Mouse (Mus musculus) embryonic facial prominence, embryonic 13.5 days (tissue): ENCODE measurements around the gene Gm12216. TPM values are rescaled to one million over a fixed set of nuclear protein-coding genes. Genes with fewer than 3 reads are reported as not detected.

ENCODE experiments used
- ATAC-seq: fragments of 200-750 bp; cut with Nextera tagmentation; 2 replicates; pipeline ENCODE4 v1.8.0; 2017; ENCODE audit warnings: low read depth; ENCODE audit not compliant: insufficient number of reproducible peaks, insufficient read depth, low FRiP score, low TSS enrichment
- H3K27ac ChIP-seq: fragments of 300-500 bp; sonication (generic); 2 replicates; pipeline ENCODE4 v1.5.1; 2015; ENCODE audit warnings: moderate library complexity, mild to moderate bottlenecking, inconsistent platforms
- H3K27me3 ChIP-seq: fragments of 300-500 bp; sonication (generic); 2 replicates; pipeline ENCODE4 v1.6.1; 2015; ENCODE audit warnings: mild to moderate bottlenecking, inconsistent platforms
- H3K36me3 ChIP-seq: fragments of 300-500 bp; sonication (generic); 2 replicates; pipeline ENCODE4 v1.6.1; 2015; ENCODE audit warnings: mild to moderate bottlenecking, inconsistent platforms
- H3K4me1 ChIP-seq: fragments of 300-500 bp; sonication (generic); 2 replicates; pipeline ENCODE4 v1.6.1; 2015; ENCODE audit warnings: inconsistent platforms
- H3K4me2 ChIP-seq: fragments of 300-500 bp; sonication (generic); 2 replicates; pipeline ENCODE4 v1.6.1; 2015; ENCODE audit warnings: moderate library complexity, mild to moderate bottlenecking, inconsistent platforms
- H3K4me3 ChIP-seq: fragments of 300-500 bp; sonication (generic); 2 replicates; pipeline ENCODE4 v1.5.1; 2015; ENCODE audit warnings: mild to moderate bottlenecking, inconsistent platforms
- H3K9ac ChIP-seq: fragments of 300-500 bp; sonication (generic); 2 replicates; pipeline ENCODE4 v1.6.1; 2015; ENCODE audit warnings: mild to moderate bottlenecking, inconsistent platforms
- H3K9me3 ChIP-seq: fragments of 300-500 bp; sonication (generic); 2 replicates; pipeline ENCODE4 v1.6.1; 2016; ENCODE audit warnings: inconsistent platforms
- whole genome bisulfite sequencing: fragments of 180-500 bp; shearing (Covaris S2); methylation state at CpG from one replicate; pipeline ENCODE4 v1.1.7; 2015; ENCODE audit warnings: mixed read lengths; 5-methylcytosine and 5-hydroxymethylcytosine counted together
- polyA plus RNA-seq: library from polyadenylated mRNA; unstranded; fragments of >200 nt; fragmentation: Nextera tagmentation; extraction: Ambion mirVana; gene quantifications from 2 replicates; pipeline ENCODE4 v1.2.1, GENCODE M21; 2015

Gene Gm12216
- polyA plus RNA-seq, 1 experiment from 2014 or later = not detected

GRCm38 (mm10) chr11:53842161-53842581 is 16.9 kb downstream of the Gm12216 start:
- no peak overlapping the region for H3K27ac ChIP-seq
- no peak overlapping the region for H3K4me2 ChIP-seq
- H3K4me3 ChIP-seq = no peak overlapping the region
- H3K9ac ChIP-seq = no peak overlapping the region
- H3K4me1 ChIP-seq = peaks cover 12% of the 10 kb centered on the region
- ATAC-seq = no peak
- no peaks in the 10 kb centered on the region for H3K36me3 ChIP-seq
- 57% methylated on average over 4 of the region's 4 CpGs for WGBS
- no peaks in the 10 kb centered on the region for H3K9me3 ChIP-seq
- H3K27me3 ChIP-seq = no peaks in the 10 kb centered on the region

GRCm38 (mm10) chr11:53841514-53841913 is 17.5 kb downstream of the Gm12216 start:
- H3K9me3 ChIP-seq = no peaks in the 10 kb centered on the region
- H3K27me3 ChIP-seq = no peaks in the 10 kb centered on the region
- 82% methylated on average over 12 of the region's 12 CpGs for WGBS
- H3K4me2 ChIP-seq = no peak overlapping the region
- peaks cover 12% of the 10 kb centered on the region for H3K4me1 ChIP-seq
- no peak for ATAC-seq
- H3K4me3 ChIP-seq = no peak overlapping the region
- no peaks in the 10 kb centered on the region for H3K36me3 ChIP-seq
- H3K27ac ChIP-seq = no peak overlapping the region
- H3K9ac ChIP-seq = no peak overlapping the region

DNA sequence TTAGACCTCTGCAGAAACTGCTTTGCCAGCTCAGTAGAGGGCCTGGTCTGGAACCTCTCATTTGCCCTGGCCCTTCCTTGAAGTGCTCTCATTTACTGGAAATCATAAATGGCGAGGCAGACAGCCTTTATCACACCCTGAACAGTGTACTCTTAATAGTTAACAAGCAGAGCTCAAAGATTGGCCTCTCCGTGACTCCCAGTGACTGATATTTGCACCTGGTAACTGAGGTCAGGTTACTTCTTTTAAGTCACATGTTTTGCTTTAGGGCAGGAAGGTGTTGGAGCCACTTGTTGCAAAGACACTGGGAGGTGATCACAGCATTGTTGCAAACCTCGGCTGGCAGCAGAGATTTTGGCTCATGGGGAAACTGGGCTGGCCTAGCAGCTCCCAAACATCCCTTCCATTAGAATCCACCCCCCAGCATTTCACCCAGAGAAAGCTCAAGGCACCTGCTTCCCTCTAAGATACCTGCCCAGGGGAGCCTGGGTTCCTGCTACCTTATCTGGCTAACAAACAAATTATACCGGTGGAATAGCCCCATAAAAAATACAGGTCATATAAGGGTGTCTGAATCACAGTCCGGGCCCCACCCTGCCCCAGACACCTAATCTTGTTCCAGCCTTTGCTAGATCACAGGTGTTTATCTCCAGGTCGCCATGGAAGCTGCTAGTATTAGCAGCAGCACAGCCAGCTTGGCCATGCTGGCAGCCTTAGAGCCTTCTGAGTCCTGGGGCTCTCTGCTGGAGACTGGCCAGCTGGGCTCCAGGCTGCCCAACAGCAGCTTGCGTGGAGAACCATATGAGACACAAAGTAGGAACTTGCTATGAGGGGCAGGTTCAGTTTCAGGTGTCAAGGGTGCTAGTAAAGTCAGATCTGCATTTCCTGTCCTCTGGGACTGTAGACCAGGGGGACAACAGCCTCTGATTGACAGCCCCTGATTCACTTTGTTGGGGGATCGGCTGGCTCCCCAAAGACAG is 19.1 kb downstream of the Gm12216 start:
- ATAC-seq = no peak
- no peaks in the 10 kb centered on the region for H3K36me3 ChIP-seq
- WGBS = 44% methylated on average over 8 of the region's 8 CpGs
- no peaks in the 10 kb centered on the region for H3K27me3 ChIP-seq
- H3K4me3 ChIP-seq = no peak overlapping the region
- H3K9me3 ChIP-seq = no peaks in the 10 kb centered on the region
- no peak overlapping the region for H3K4me2 ChIP-seq
- H3K27ac ChIP-seq = no peak overlapping the region
- H3K9ac ChIP-seq = no peak overlapping the region
- H3K4me1 ChIP-seq = peaks cover 12% of the 10 kb centered on the region

GRCm38 (mm10) chr11:53839147-53839546 is 19.9 kb downstream of the Gm12216 start:
- Histone ChIP-seq H3K27ac (no peak overlapping the region), H3K36me3 (no peaks in the 10 kb centered on the region), H3K4me1 (peaks cover 12% of the 10 kb centered on the region), H3K27me3 (no peaks in the 10 kb centered on the region), H3K9ac (no peak overlapping the region), H3K4me3 (no peak overlapping the region), H3K9me3 (no peaks in the 10 kb centered on the region), H3K4me2 (no peak overlapping the region)
- ATAC-seq = no peak
- 83% methylated on average over 6 of the region's 6 CpGs for WGBS

- 89% methylated on average over 5 of the region's 5 CpGs for WGBS
- no peaks in the 10 kb centered on the region for H3K36me3 ChIP-seq
Measured at GRCm38 (mm10) chr11:53837731-53838130, 21.3 kb downstream of the Gm12216 start.

GRCm38 (mm10) chr11:53835379-53836010 is 23.6 kb downstream of the Gm12216 start:
- no peak for ATAC-seq
- Histone ChIP-seq H3K4me3 (no peak overlapping the region), H3K4me2 (no peak overlapping the region), H3K36me3 (no peaks in the 10 kb centered on the region), H3K9me3 (no peaks in the 10 kb centered on the region), H3K9ac (no peak overlapping the region), H3K27me3 (no peaks in the 10 kb centered on the region), H3K4me1 (peaks cover 7% of the 10 kb centered on the region; the same call in 1 of the 2 replicates), H3K27ac (no peak overlapping the region)
- 84% methylated on average over 4 of the region's 4 CpGs for WGBS

More at GRCm38 (mm10) chr11:53837731-53838130, 21.3 kb downstream of the Gm12216 start:
- Histone ChIP-seq H3K9ac (no peak overlapping the region), H3K9me3 (no peaks in the 10 kb centered on the region), H3K27me3 (no peaks in the 10 kb centered on the region), H3K4me1 (peaks cover 7% of the 10 kb centered on the region; the same call in 1 of the 2 replicates), H3K4me3 (no peak overlapping the region), H3K4me2 (no peak overlapping the region), H3K27ac (no peak overlapping the region)
- no peak for ATAC-seq

- H3K4me3 ChIP-seq = no peak overlapping the region
- no peak overlapping the region for H3K27ac ChIP-seq
- 86% methylated on average over 4 of the region's 4 CpGs for WGBS
- no peak overlapping the region for H3K4me2 ChIP-seq
- H3K4me1 ChIP-seq = no peaks in the 10 kb centered on the region
- H3K9me3 ChIP-seq = peaks cover 6% of the 10 kb centered on the region; the same call in 1 of the 2 replicates
- H3K27me3 ChIP-seq = no peaks in the 10 kb centered on the region
- ATAC-seq = no peak
- no peaks in the 10 kb centered on the region for H3K36me3 ChIP-seq
- H3K9ac ChIP-seq = no peak overlapping the region
Measured at GRCm38 (mm10) chr11:53825409-53825808, 33.6 kb downstream of the Gm12216 start.

DNA sequence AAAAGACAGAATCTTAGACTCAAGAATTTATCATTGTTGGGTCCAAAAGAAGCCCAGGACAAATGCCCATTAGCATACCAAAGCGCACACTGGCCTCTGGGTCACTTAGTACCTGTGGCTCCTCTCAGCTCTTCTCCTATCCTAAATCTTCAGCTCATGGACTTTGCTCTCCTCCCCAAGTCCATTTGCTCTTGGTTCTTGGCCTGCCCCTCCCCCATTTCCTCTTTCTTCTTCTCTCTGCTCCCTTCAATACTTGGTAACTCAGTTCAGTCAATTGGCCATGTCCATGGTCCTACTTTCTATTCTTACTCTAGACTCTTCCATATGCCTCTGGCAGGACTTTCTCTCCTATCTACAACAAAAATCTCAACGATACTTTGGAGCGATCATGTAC is 37.1 kb downstream of the Gm12216 start:
- WGBS = 95% methylated on average over 3 of the region's 3 CpGs
- H3K27me3 ChIP-seq = no peaks in the 10 kb centered on the region
- no peaks in the 10 kb centered on the region for H3K9me3 ChIP-seq
- H3K27ac ChIP-seq = no peak overlapping the region
- H3K4me1 ChIP-seq = no peaks in the 10 kb centered on the region
- H3K4me3 ChIP-seq = no peak overlapping the region
- H3K9ac ChIP-seq = no peak overlapping the region
- no peak for ATAC-seq
- H3K4me2 ChIP-seq = no peak overlapping the region
- no peaks in the 10 kb centered on the region for H3K36me3 ChIP-seq

DNA sequence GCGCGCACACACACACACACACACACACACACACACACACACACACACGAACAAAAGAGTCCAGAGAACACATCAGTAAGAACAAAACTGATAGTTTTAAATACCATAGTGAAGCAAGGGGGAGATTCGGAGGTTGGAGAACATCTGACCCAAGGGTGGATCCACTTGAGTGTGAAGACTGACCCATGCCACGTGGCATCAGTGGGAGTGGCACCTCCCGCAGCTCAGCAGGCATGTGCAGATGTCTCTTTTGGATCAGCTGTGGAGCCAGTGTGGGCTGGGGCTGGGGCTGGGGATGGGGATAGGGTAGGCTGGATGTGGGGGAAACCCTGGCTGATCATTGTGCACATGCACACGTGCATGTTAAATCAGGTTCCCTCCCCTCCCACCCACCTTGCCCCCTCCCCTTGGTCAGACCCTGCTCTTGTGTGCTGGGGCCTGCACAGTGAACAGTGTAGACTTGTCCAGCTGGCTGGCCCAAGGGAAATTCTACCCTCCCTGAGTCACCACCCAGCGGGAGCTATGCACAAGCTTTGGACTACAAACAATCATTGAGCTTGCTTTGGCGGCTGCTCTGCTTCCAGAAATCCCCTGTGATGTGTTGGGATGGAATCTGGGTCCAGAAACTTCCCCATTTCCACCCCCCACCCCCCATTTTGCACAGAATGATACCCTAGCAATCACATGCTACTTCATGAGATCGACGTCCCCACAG is 37.7 kb downstream of the Gm12216 start:
- 81% methylated on average over 11 of the region's 11 CpGs for WGBS
- Histone ChIP-seq H3K9ac (no peak overlapping the region), H3K36me3 (no peaks in the 10 kb centered on the region), H3K4me3 (no peak overlapping the region), H3K9me3 (no peaks in the 10 kb centered on the region), H3K4me1 (no peaks in the 10 kb centered on the region), H3K27me3 (no peaks in the 10 kb centered on the region), H3K27ac (no peak overlapping the region), H3K4me2 (no peak overlapping the region)
- no peak for ATAC-seq

DNA sequence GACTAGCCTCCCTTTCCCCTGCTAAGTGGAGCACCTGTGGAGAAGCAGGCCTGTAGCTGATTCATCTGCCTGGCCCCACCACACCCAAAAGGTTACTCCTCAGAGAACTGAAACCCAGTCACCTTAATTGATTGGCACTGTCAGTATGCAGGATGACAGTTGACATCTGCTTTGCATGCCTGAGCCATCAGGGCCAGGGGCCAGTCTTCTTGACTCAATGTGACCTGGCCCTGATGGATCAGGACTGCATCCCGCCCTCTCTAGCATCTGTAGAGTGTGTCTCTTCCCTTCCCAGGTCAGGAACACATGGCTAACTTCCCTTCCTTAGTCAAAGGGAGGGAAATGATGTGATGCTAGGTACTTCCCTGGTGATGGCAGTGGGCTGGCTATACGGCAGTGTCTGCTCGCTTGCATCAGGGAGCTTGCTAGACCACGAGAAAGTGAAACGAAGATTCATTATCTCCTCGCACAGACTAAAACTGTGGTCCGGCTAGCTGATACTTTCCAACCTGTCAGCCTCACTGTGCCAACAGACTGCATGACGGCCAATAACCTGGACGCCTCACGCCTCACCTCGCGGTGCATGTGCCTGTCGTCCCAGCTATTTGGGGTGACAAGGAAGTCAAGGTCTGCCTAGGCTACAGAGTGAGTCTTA is 38.4 kb downstream of the Gm12216 start:
- Histone ChIP-seq H3K36me3 (no peaks in the 10 kb centered on the region), H3K4me3 (no peak overlapping the region), H3K9ac (no peak overlapping the region), H3K4me2 (no peak overlapping the region), H3K27ac (no peak overlapping the region), H3K4me1 (no peaks in the 10 kb centered on the region), H3K9me3 (no peaks in the 10 kb centered on the region), H3K27me3 (no peaks in the 10 kb centered on the region)
- 88% methylated on average over 13 of the region's 13 CpGs for WGBS
- no peak for ATAC-seq

DNA sequence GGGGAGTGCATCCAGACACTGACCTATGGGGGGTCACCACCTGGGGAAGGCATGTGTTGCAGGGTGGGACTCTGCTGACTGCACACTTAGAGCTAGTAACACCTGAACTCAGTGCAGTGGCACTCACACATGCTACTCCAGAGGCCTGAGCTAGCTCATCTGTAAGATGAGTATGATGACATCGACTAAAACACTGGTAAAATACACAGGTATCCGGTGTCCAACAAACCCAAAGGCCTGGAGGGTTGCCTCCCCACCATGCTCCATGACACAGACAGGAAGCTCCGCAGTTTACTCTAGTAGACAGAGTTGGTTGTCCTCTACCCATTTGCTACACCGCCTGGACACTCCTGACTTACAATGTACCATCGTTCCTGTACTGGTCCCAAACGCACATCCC is 39.5 kb downstream of the Gm12216 start:
- ATAC-seq = no peak
- H3K4me2 ChIP-seq = no peak overlapping the region
- no peak overlapping the region for H3K27ac ChIP-seq
- H3K36me3 ChIP-seq = no peaks in the 10 kb centered on the region
- H3K4me3 ChIP-seq = no peak overlapping the region
- H3K27me3 ChIP-seq = no peaks in the 10 kb centered on the region
- 94% methylated on average over 6 of the region's 6 CpGs for WGBS
- no peak overlapping the region for H3K9ac ChIP-seq
- no peaks in the 10 kb centered on the region for H3K4me1 ChIP-seq
- H3K9me3 ChIP-seq = no peaks in the 10 kb centered on the region
